Comparison of ENCODE assay signal across 21 mouse cellular contexts in genomic region chr6:109371931-109372330, GRCm38 (mm10).
DNase-seq lines count a peak whose midpoint lies in the region; ATAC-seq and TF ChIP-seq lines count a peak whose summit lies in the region.
"Had no signal": no experiment of that assay in that cellular context is flagged by ENCODE, and none has a peak within 500 bp of the region (broad histone marks: within the 10 kb centered on the region; RNA-seq: fewer than 3 reads in every experiment).

No protein-coding gene starts in this region.

- no peak for TF ChIP-seq POLR2A in kidney, adult 2 months (IDR thresholded peaks at IDR 0.05; ENCODE audit: low read depth, low read length)

- H3K36me3 ChIP-seq in kidney, embryonic 14.5 days (ENCODE audit: control insufficient read depth, insufficient read depth, low read length) = no peaks in the 10 kb centered on the region
- H3K36me3 ChIP-seq in kidney, adult 2 months (ENCODE audit: control insufficient read depth, insufficient read depth, low read length) = no peaks in the 10 kb centered on the region
- H3K36me3 ChIP-seq: embryonic facial prominence, embryonic 12.5 days; forebrain, embryonic 15.5 days; G1E; heart, embryonic 10.5 days; hindbrain, embryonic 13.5 days had no signal

- no peaks in the 10 kb centered on the region for H3K9me3 ChIP-seq in kidney, embryonic 14.5 days (ENCODE audit: control insufficient read depth, low read length)
- H3K9me3 ChIP-seq: embryonic facial prominence, embryonic 12.5 days; forebrain, embryonic 15.5 days; heart, embryonic 10.5 days; hindbrain, embryonic 13.5 days had no signal

- WGBS in kidney, embryonic 14.5 days = 26% methylated on average over 3 of the region's 3 CpGs
- WGBS in kidney, adult 2 months = 17% methylated on average over 3 of the region's 3 CpGs

- H3K4me1 ChIP-seq in kidney, embryonic 14.5 days (ENCODE audit: control insufficient read depth, insufficient read depth, low read length) = no peaks in the 10 kb centered on the region
- H3K4me1 ChIP-seq in kidney, adult 2 months (ENCODE audit: control insufficient read depth, insufficient read depth, low read length) = no peaks in the 10 kb centered on the region
- H3K4me1 ChIP-seq: embryonic facial prominence, embryonic 12.5 days; forebrain, embryonic 15.5 days; heart, embryonic 10.5 days; hindbrain, embryonic 13.5 days had no signal

- H3K9ac ChIP-seq in kidney, embryonic 14.5 days (ENCODE audit: low read depth, low read length) = no peak overlapping the region
- H3K9ac ChIP-seq: embryonic facial prominence, embryonic 12.5 days; forebrain, embryonic 15.5 days; hindbrain, embryonic 13.5 days had no signal

- no peak overlapping the region for H3K4me2 ChIP-seq in kidney, embryonic 14.5 days (replicated peaks; ENCODE audit: low read depth, low read length)
- H3K4me2 ChIP-seq: embryonic facial prominence, embryonic 12.5 days; forebrain, embryonic 15.5 days; hindbrain, embryonic 13.5 days had no signal

- no peaks in the 10 kb centered on the region for H3K27me3 ChIP-seq in kidney, embryonic 14.5 days (ENCODE audit: control insufficient read depth, insufficient read depth, low read length)
- no peaks in the 10 kb centered on the region; the same call in 1 of the 2 replicates for H3K27me3 ChIP-seq in kidney, adult 2 months (replicated peaks; ENCODE audit: control insufficient read depth, insufficient read depth, low read length)
- H3K27me3 ChIP-seq: embryonic facial prominence, embryonic 12.5 days; forebrain, embryonic 15.5 days; hindbrain, embryonic 13.5 days had no signal

- ATAC-seq in kidney, embryonic 14.5 days (ENCODE audit: low FRiP score, low TSS enrichment) = peak; percentile 39; the same call in 1 of the 2 replicates
- ATAC-seq: CD4-positive, CD25-positive, alpha-beta regulatory T cell, adult 4 months; forebrain, embryonic 15.5 days had no signal

- H3K4me3 ChIP-seq in kidney, embryonic 14.5 days (ENCODE audit: low read length) = no peak overlapping the region
- no peak overlapping the region for H3K4me3 ChIP-seq in kidney, adult 2 months (ENCODE audit: insufficient read depth, low read depth, low read length)
- H3K4me3 ChIP-seq: embryonic facial prominence, embryonic 12.5 days; forebrain, embryonic 15.5 days; heart, embryonic 10.5 days; hindbrain, embryonic 13.5 days had no signal

- H3K27ac ChIP-seq in kidney, embryonic 14.5 days (ENCODE audit: low read depth, low read length) = no peak overlapping the region
- H3K27ac ChIP-seq in kidney, adult 2 months (ENCODE audit: insufficient read depth, low read depth, low read length) = no peak overlapping the region
- H3K27ac ChIP-seq: embryonic facial prominence, embryonic 12.5 days; forebrain, embryonic 15.5 days; heart, embryonic 10.5 days; hindbrain, embryonic 13.5 days had no signal

- no peak for TF ChIP-seq CTCF in kidney, adult 2 months (conservative IDR thresholded peaks at IDR 0.05; ENCODE audit: insufficient read depth, insufficient read length, low read depth, low read length)

- DNase-seq in kidney, adult 2 months = no peak
- peak; percentile 7 for DNase-seq in MN1 (ENCODE audit: low spot score)
- DNase-seq in forelimb bud, embryonic 11.5 days (ENCODE audit: low read depth, low spot score) = peak; percentile 57
- DNase-seq in mesoderm, embryonic 11.5 days (ENCODE audit: low read depth, low spot score) = peak; percentile 20
- DNase-seq in right cerebral cortex, adult 18-20 months = no peak
- no peak for DNase-seq in thymus, postnatal 36 days
- DNase-seq: adrenal gland, postnatal 10 days; cerebellum, adult 11 months; cerebellum, adult 8-10 months; cerebellum, postnatal 25 days; gastrocnemius, postnatal 10 days; heart, adult 18-20 months; heart, postnatal 10 days; heart, postnatal 4 days had no signal

Comparison
In these comparisons a context has a peak if more than half of its experiments do, and no peak if none do; other contexts are left out.
1. DNase-seq: peak in MN1 (single experiment), forelimb bud, embryonic 11.5 days (single experiment) and mesoderm, embryonic 11.5 days (single experiment); none in kidney, adult 2 months (single experiment), right cerebral cortex, adult 18-20 months (single experiment) and thymus, postnatal 36 days (0 of 2).